Mouse (Mus musculus) midbrain, embryonic 14.5 days (tissue): ENCODE results near the gene Rab31. TPM values are rescaled to one million over a fixed set of nuclear protein-coding genes. Genes with fewer than 3 reads are reported as not detected.

Experiments
- ATAC-seq: fragments of 200-750 bp; cut with Nextera tagmentation; 2 replicates; pipeline ENCODE4 v1.8.0; 2017; ENCODE audit warnings: moderate number of reproducible peaks, moderate library complexity; ENCODE audit not compliant: low FRiP score, low TSS enrichment
- DNase-seq: peaks from one replicate; pipeline ENCODE4 v3.0.0-alpha.2; 2015
- H3K27ac ChIP-seq: fragments of 300-500 bp; sonication (generic); replicated peaks from 2 replicates; pipeline ENCODE4 v1.5.1; 2014; ENCODE audit warnings: mild to moderate bottlenecking, low read depth, low read length, moderate library complexity
- H3K27me3 ChIP-seq: fragments of 300-500 bp; sonication (generic); 2 replicates; pipeline ENCODE4 v1.6.1; 2014; ENCODE audit warnings: low read length, control low read depth, mixed read lengths; ENCODE audit not compliant: control insufficient read depth, insufficient read depth
- H3K36me3 ChIP-seq: fragments of 300-500 bp; sonication (generic); 2 replicates; pipeline ENCODE4 v1.6.1; 2014; ENCODE audit warnings: low read length, control low read depth; ENCODE audit not compliant: control insufficient read depth, insufficient read depth
- H3K4me1 ChIP-seq: fragments of 300-500 bp; sonication (generic); 2 replicates; pipeline ENCODE4 v1.6.1; 2014; ENCODE audit warnings: mild to moderate bottlenecking, antibody characterized with exemption, low read length, control low read depth; ENCODE audit not compliant: control insufficient read depth, insufficient read depth
- H3K4me2 ChIP-seq: fragments of 300-500 bp; sonication (generic); 2 replicates; pipeline ENCODE4 v1.6.1; 2014; ENCODE audit warnings: mild to moderate bottlenecking, low read length, moderate library complexity
- H3K4me3 ChIP-seq: fragments of 300-500 bp; sonication (generic); replicated peaks from 2 replicates; pipeline ENCODE4 v1.5.1; 2014; ENCODE audit warnings: low read depth, low read length
- H3K9ac ChIP-seq: fragments of 300-500 bp; sonication (generic); replicated peaks from 2 replicates; pipeline ENCODE4 v1.6.1; 2014; ENCODE audit warnings: mild to moderate bottlenecking, low read length, moderate library complexity
- H3K9me3 ChIP-seq: fragments of 300-500 bp; sonication (generic); 2 replicates; pipeline ENCODE4 v1.6.1; 2016; ENCODE audit warnings: low read length, control low read depth, mixed read lengths; ENCODE audit not compliant: control insufficient read depth
- WGBS: fragments of 180-500 bp; shearing (Covaris S2); extraction: QIAGEN DNeasy Blood & Tissue Kit; methylation state at CpG from one replicate; pipeline ENCODE4 v1.1.7; 2014; 5-methylcytosine and 5-hydroxymethylcytosine counted together
- polyA plus RNA-seq: library from polyadenylated mRNA; unstranded; fragments of >200 nt; fragmentation: Nextera tagmentation; extraction: Ambion mirVana; gene quantifications from 2 replicates; pipeline ENCODE4 v1.2.1, GENCODE M21; 2014

Gene Rab31
- polyA plus RNA-seq, 1 experiment from 2014 or later = 90.2 TPM

- H3K27ac ChIP-seq = no peak overlapping the region
- no peaks in the 10 kb centered on the region for H3K4me1 ChIP-seq
- 93% methylated on average over 1 of the region's 1 CpGs for WGBS
- H3K4me3 ChIP-seq = no peak overlapping the region
- H3K4me2 ChIP-seq = no peak overlapping the region
- no peak overlapping the region for H3K9ac ChIP-seq
- ATAC-seq (no peak), DNase-seq (no peak)
- H3K9me3 ChIP-seq = no peaks in the 10 kb centered on the region
- H3K27me3 ChIP-seq = no peaks in the 10 kb centered on the region
- H3K36me3 ChIP-seq = peaks cover 4% of the 10 kb centered on the region; the same call in 1 of the 2 replicates
These were observed 26.8 kb upstream of the Rab31 start for GRCm38 (mm10) chr17:65799353-65799752.

DNA sequence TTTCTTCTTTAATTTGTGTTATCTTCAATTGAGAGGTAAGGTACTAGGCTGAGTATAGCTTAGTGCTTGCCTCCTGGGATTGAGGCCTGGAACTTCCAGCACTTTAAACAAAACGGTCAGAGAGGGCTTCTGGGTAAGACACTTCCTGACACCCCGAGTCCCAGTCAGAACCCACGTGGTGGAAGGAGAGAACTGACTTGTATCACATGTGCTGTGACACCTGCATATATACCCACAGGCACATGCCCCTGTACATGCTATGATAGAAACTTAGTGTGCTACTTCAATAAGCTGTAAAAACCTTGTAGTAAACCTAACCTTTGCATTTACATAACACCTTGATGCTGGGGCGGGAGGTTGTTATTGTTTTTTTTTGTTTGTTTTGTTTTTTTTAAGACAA lies 25.9 kb upstream of the Rab31 start:
- DNase-seq (no peak), ATAC-seq (no peak)
- H3K4me2 ChIP-seq = no peak overlapping the region
- H3K4me1 ChIP-seq = no peaks in the 10 kb centered on the region
- no peak overlapping the region for H3K27ac ChIP-seq
- H3K27me3 ChIP-seq = no peaks in the 10 kb centered on the region
- no peaks in the 10 kb centered on the region for H3K36me3 ChIP-seq
- no peak overlapping the region for H3K4me3 ChIP-seq
- no peak overlapping the region for H3K9ac ChIP-seq
- 76% methylated on average over 4 of the region's 4 CpGs for WGBS
- H3K9me3 ChIP-seq = no peaks in the 10 kb centered on the region

- Histone ChIP-seq H3K9ac (no peak overlapping the region), H3K27me3 (no peaks in the 10 kb centered on the region), H3K27ac (no peak overlapping the region), H3K9me3 (no peaks in the 10 kb centered on the region), H3K4me1 (no peaks in the 10 kb centered on the region), H3K4me2 (no peak overlapping the region), H3K4me3 (no peak overlapping the region), H3K36me3 (no peaks in the 10 kb centered on the region)
- DNase-seq = no peak
- no peak for ATAC-seq
- WGBS = 79% methylated on average over 7 of the region's 7 CpGs
These were observed 23.5 kb upstream of the Rab31 start for GRCm38 (mm10) chr17:65796056-65796455.

DNA sequence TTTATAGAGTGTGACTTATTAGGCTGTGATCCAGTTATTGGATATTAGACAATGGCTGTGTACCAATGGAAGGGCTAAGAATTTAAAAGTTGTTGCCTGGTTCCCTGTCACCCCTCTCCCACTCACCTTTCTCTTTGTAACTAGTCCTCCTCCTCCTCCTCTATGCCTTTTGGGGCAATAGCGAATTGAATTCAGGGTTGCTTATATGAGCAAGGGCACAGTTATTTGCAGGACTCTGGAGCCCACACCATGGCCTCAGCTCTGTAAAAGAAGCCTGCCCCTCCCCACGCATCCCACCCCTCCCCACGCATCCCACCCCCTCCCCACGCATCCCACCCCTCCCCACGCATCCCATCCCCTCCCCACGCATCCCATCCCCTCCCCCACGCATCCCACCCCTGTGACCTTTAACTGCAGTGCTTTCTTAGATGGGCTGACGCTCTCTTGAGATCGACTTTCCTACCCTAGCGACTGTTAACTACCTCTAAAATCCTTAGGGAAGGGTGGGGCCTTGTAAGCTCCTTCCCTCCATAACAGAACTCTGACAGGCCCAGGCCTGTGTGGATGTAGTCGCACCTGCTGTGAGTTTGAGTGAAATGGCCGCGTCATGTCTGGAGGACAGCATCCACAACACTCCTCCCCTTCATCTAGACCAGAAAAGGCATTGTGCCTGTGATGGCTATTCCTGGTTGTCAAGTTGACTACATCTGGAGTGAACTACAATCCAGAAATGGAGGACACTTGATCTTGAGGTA lies 21.7 kb upstream of the Rab31 start:
- H3K4me1 ChIP-seq = no peaks in the 10 kb centered on the region
- H3K4me2 ChIP-seq = no peak overlapping the region
- ATAC-seq = no peak
- no peak overlapping the region for H3K4me3 ChIP-seq
- no peaks in the 10 kb centered on the region for H3K27me3 ChIP-seq
- no peak for DNase-seq
- no peak overlapping the region for H3K9ac ChIP-seq
- no peak overlapping the region for H3K27ac ChIP-seq
- 94% methylated on average over 13 of the region's 13 CpGs for WGBS
- H3K36me3 ChIP-seq = no peaks in the 10 kb centered on the region
- no peaks in the 10 kb centered on the region for H3K9me3 ChIP-seq

DNA sequence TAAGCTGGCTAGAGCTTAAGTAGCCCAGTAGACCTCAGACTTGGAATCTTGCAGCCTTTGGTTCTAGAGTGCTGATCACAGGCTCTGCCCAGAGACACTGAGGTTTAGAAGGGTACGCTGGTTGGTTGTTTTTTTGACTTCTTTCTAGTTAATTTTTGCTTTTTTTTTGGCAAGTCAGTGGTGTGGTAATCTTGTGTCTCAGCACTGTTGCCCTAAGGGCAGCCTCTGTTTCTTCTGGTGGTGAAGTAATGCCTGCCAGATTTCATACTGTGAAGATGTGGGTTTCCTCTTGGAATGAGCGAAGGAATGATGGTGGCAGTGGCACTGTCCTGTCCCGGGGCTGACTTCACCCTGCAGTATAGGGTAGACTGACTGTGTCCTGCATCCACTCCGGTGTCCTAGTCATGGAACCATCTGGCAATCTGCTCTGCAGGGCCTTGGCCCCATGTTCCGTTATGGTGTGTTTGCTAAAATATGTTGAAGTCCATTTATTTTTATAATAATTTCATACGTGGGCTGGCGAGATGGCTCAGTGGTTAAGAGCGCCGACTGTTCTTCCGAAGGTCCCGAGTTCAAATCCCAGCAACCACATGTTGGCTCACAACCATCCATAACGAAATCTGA lies 20.9 kb upstream of the Rab31 start:
- H3K4me3 ChIP-seq = no peak overlapping the region
- H3K36me3 ChIP-seq = no peaks in the 10 kb centered on the region
- no peak for DNase-seq
- no peak overlapping the region for H3K9ac ChIP-seq
- H3K4me2 ChIP-seq = no peak overlapping the region
- H3K9me3 ChIP-seq = no peaks in the 10 kb centered on the region
- no peaks in the 10 kb centered on the region for H3K4me1 ChIP-seq
- ATAC-seq = no peak
- WGBS = 97% methylated on average over 12 of the region's 12 CpGs
- no peak overlapping the region for H3K27ac ChIP-seq
- H3K27me3 ChIP-seq = no peaks in the 10 kb centered on the region

DNA sequence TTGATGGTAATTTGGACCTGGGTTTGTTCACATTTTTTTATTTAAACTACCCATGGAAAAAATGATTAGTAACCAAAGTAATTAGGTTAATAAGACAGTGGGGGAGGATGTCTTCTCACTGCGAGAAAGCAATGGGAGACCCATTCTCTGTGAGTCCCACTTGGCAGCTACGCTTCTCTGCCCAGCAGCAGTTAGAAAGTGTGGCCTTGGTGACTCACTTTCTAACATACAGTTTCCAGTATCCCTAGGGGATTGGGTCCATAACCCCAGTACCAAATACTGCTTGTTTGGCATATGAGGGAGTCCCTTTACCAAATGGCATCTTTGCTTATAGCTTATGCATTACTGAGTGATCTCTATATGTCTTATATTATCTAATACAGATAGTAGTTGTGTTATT lies 18.6 kb upstream of the Rab31 start:
- Histone ChIP-seq H3K27me3 (no peaks in the 10 kb centered on the region), H3K27ac (no peak overlapping the region), H3K4me2 (no peak overlapping the region), H3K36me3 (peaks cover 8% of the 10 kb centered on the region; the same call in 1 of the 2 replicates), H3K4me1 (0 out of 2 replicates have a peak, but pooled peaks cover 4% of the 10 kb centered on the region), H3K9ac (no peak overlapping the region), H3K4me3 (no peak overlapping the region), H3K9me3 (no peaks in the 10 kb centered on the region)
- ATAC-seq = no peak
- no peak for DNase-seq
- 86% methylated on average over 2 of the region's 2 CpGs for WGBS

DNA sequence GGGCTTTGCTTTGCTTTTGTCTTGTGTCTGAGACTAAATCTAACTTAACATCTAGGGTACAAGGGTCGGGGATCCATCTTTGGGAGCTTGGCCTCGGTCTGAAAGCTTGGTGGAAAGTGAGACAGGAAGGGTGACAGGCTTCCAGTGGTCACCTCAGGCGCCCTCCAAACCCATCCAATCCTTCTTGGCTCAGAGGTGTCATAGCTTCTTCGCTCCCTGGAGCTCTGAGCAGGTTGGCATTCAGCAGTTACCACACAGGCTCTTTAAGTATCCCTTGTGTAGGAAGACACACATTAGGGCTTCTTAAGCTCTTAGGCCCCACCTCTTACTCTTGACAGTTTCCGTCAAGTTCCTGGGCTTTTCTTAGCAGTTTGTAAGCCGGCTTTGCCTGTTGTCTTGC lies 17.0 kb upstream of the Rab31 start:
- ATAC-seq = no peak
- Histone ChIP-seq H3K4me2 (no peak overlapping the region), H3K4me3 (no peak overlapping the region), H3K9me3 (no peaks in the 10 kb centered on the region), H3K9ac (no peak overlapping the region), H3K36me3 (peaks cover 11% of the 10 kb centered on the region; the same call in 1 of the 2 replicates), H3K27ac (no peak overlapping the region), H3K4me1 (peaks cover 10% of the 10 kb centered on the region), H3K27me3 (no peaks in the 10 kb centered on the region)
- 97% methylated on average over 6 of the region's 6 CpGs for WGBS
- no peak for DNase-seq

DNA sequence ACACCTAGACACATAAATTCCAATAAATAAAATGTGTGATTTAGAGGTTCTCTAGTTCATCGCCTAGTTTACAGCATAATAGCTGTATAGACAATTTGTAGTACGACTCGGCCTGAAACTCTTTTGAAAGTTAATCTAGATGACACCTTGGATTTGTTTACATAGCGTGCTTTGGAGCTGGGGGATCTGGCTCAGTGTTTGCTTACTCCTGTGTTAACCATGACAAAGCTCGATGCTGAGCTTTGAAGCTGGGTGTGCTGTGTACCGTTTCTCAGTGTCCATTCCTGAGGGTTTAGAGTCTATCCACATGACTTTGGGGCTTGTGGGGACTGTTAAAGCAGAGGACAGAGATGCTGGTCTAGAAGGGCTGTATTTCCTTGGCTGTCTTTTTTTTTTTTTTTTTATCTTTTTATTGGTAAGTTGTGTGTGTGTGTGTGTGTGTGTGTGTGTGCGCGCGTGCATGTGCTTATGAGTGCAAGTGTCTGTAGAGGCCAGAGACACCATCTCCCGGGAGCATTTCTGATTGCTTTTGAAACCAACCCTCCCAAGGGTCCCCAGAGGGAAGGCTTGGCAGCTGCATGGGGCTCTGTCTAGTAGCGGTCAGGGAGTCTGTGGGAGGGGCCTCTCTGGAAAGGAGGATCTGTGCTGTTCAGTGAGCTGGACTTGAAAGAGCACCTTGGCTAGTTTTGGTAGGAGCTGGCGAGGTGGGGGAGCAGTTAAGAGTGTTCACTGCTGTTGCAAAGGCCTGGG lies 16.2 kb upstream of the Rab31 start:
- Histone ChIP-seq H3K9me3 (no peaks in the 10 kb centered on the region), H3K9ac (no peak overlapping the region), H3K4me1 (peaks cover 14% of the 10 kb centered on the region), H3K4me3 (no peak overlapping the region), H3K36me3 (peaks cover 11% of the 10 kb centered on the region; the same call in 1 of the 2 replicates), H3K27me3 (no peaks in the 10 kb centered on the region), H3K27ac (no peak overlapping the region), H3K4me2 (no peak overlapping the region)
- WGBS = 80% methylated on average over 12 of the region's 12 CpGs
- ATAC-seq (no peak), DNase-seq (no peak)
